Mouse (Mus musculus) kidney, adult 2 months (tissue): ENCODE measurements around the gene Hip1.

ENCODE experiments used
- CTCF ChIP-seq: fragments of 200-500 bp; conservative IDR thresholded peaks from 2 replicates; pipeline ENCODE4 v1.5.1; 2011; ENCODE audit warnings: low read depth, mild to moderate bottlenecking, control low read depth, low read length, moderate library complexity, mixed read lengths; ENCODE audit not compliant: insufficient read depth, insufficient read length
- POLR2A ChIP-seq: fragments of 200-500 bp; IDR thresholded peaks from one replicate; pipeline ENCODE4 v1.6.1; 2011; ENCODE audit warnings: low read depth, low read length, control low read depth

DNA sequence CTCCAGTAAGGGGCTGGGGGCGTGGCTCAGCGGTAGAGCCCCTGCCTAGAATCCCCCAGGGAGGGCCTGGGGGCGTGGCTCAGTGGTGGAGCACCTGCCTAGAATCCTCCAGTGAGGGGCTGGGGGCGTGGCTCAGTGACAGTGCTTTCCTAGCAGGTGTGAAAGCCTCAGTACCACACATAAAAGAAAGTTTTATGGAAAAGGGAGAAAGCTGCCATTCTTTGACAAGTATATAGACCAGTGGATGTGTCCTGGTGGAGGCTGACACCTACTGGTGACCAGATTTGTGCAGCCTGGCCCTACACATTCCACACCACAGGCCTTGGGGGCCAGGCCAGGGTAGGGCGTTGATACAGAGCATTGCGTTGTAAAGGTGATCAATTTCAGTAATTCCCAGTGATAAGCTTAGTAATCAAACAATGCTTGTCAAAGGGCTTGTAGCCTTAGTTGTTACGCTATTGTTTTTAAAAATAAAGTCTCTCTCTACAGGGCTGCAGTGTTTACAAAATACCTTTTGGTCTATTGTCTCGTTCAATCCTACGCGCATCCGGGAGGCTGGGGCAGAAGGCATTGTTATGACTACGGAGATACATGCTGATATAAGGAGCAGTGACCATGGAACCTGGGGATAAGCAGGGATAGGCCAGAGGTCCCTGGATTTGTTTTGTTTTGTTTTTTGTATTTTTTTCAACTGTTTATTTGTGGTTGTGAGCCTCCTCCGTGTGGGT is 50.6 kb downstream of the Hip1 start:
- peak; percentile 75 for TF ChIP-seq CTCF
- no peak for TF ChIP-seq POLR2A
